14 mouse cellular contexts compared by ENCODE assay signal in genomic region chr19:27120876-27121275, GRCm38 (mm10).
"Had no signal": no experiment of that assay in that cellular context is flagged by ENCODE, and none has a peak within 500 bp of the region (broad histone marks: within the 10 kb centered on the region; RNA-seq: fewer than 3 reads in every experiment).

No protein-coding gene starts in this region.

- DNase-seq: kidney, adult 18-20 months; kidney, postnatal 10 days; kidney, postnatal 4 days; liver; liver, embryonic 13.5 days; liver, postnatal 0 days; lung, postnatal 14 days; right cerebral cortex, postnatal 14 days had no signal

- H3K36me3 ChIP-seq: intestine, embryonic 15.5 days; limb, embryonic 12.5 days; liver, embryonic 13.5 days; lung, embryonic 15.5 days; neural tube, embryonic 15.5 days had no signal

- H3K4me3 ChIP-seq: intestine, embryonic 15.5 days; layer of hippocampus, adult 2 months; limb, embryonic 12.5 days; liver, embryonic 13.5 days; lung, embryonic 15.5 days; myocyte; neural tube, embryonic 15.5 days had no signal

- H3K27me3 ChIP-seq: intestine, embryonic 15.5 days; limb, embryonic 12.5 days; liver, embryonic 13.5 days; lung, embryonic 15.5 days; neural tube, embryonic 15.5 days had no signal

- H3K4me2 ChIP-seq: intestine, embryonic 15.5 days; limb, embryonic 12.5 days; liver, embryonic 13.5 days; lung, embryonic 15.5 days; neural tube, embryonic 15.5 days had no signal

- H3K4me1 ChIP-seq: intestine, embryonic 15.5 days; liver, embryonic 13.5 days had no signal

- ATAC-seq: intestine, embryonic 15.5 days; liver, postnatal 0 days had no signal

- H3K9me3 ChIP-seq: intestine, embryonic 15.5 days; limb, embryonic 12.5 days; liver, embryonic 13.5 days; lung, embryonic 15.5 days; neural tube, embryonic 15.5 days had no signal

- H3K27ac ChIP-seq: intestine, embryonic 15.5 days; layer of hippocampus, adult 2 months; limb, embryonic 12.5 days; liver, embryonic 13.5 days; lung, embryonic 15.5 days; neural tube, embryonic 15.5 days had no signal

- H3K9ac ChIP-seq: intestine, embryonic 15.5 days; limb, embryonic 12.5 days; liver, embryonic 13.5 days; liver, postnatal 0 days; lung, embryonic 15.5 days; neural tube, embryonic 15.5 days had no signal
